Mouse (Mus musculus) heart, postnatal 0 days (tissue): ENCODE data around the gene Gmeb2.

ENCODE experiments used
- CTCF ChIP-seq: IDR thresholded peaks from 2 replicates; pipeline ENCODE4 v1.5.1; 2016; ENCODE audit warnings: antibody characterized with exemption, control low read depth, low read depth
- EP300 ChIP-seq: IDR thresholded peaks from 2 replicates; pipeline ENCODE4 v1.6.1; 2016; ENCODE audit warnings: antibody characterized with exemption, low read depth

DNA sequence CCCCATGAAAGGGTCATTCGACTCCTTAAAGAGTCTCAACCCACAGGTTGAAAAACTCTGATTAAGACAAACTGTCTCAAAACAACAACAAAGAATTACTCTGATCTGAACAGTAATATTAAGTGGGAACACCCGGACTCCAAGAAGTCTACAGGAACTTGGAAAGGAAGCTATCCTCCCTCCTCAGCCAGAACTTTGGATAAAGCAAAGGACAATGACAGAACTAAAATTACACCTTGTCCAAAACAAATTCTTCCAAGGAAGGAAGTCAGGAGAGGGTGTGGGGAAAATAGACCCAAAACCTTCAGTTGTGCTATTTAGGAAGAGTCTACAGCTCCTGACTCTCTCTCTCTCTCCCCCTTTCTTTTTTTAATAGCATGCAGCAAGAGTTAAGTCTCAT is 15.7 kb downstream of the Gmeb2 start:
- TF ChIP-seq CTCF (no peak), EP300 (no peak)
